Mouse (Mus musculus) megakaryocyte, adult 5-6 weeks (primary cell): Measurements from ENCODE around the gene Ccdc61. TPM values are rescaled to one million over a fixed set of nuclear protein-coding genes. Genes with fewer than 3 reads are reported as not detected.
"Not testable (repeated sequence)": the region's sequence is repeated elsewhere in the genome, so short reads cannot be mapped to it uniquely, and the experiment has no call there.

Experiments
- ATAC-seq: 2 replicates; pipeline ENCODE4 v1.8.0; 2016; ENCODE audit warnings: mild to moderate bottlenecking, inconsistent platforms; ENCODE audit not compliant: poor library complexity, severe bottlenecking
- total RNA-seq, 2 experiments: library from RNA; stranded (forward) in 1 of 2; stranded (reverse) in 1 of 2; fragments of 153-499, 151-499 nt in 1 of 2; fragments of 221-1000, 200-1000 nt in 1 of 2; gene quantifications; 2 replicates each; pipeline versions ENCODE4 v1.2.3 to v1.2.4; 2015 to 2017

Gene Ccdc61
- total RNA-seq, 2 experiments from 2014 or later, result 12.2 to 15.3 TPM

DNA sequence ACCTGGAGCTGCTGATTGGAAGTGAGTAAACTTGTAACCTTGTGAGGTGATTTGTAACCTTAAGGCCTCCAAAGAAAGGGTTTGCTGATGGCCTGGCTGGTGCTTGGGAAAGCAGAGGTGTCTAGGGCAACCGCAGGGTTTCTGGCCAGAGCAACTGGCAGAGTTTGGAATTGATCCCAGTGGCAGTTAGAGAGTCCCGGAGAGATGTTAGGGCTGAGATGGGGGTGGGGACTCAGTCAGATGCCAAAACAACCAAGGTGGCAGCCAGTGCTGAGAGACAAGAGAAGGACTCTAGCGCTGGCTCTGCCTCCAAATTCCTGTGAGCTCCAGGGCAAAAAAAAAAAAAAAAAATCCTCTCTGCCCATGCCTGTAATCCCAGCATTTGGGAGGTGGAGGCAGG is 7.7 kb upstream of the Ccdc61 start:
- no peak for ATAC-seq

DNA sequence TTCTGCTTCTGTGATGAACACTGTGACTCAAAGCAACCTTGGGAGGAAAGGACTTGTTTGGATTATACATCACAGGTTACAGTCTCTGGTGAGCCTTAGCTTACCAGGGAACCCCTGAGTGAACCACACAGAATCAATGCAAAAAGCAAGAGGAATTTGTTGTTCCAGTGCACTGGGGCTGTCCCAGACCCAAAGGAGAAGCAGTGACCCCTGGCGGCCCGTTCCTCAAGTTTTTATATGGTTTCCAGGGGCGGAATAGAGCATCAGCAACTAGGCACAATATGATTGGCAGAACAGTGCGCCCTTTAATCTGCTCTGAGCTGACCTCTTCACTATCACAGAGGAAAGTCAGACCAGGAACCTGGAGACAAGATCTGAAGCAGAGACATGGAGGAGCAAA is 6.0 kb upstream of the Ccdc61 start:
- ATAC-seq, result no peak

DNA sequence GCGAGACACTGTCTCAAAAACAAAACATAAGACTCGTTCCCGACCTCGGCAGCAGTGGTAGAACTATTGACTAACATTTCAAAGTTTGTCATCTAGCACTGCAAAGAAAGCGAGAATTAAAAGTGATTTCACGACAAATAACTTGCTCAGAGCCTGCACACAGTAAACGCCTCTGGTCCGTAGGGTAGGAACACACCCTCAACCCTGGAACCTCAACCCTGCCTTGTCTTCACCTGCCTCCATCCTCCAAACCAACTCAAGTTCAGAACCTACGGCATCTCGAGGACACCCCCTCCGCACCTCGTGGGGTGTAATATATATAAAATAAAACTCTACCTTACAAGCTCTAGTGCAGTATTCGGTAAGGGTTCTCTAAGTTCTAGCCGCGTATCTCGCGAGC is 418 bp downstream of the Ccdc61 start:
- ATAC-seq, result no peak

DNA sequence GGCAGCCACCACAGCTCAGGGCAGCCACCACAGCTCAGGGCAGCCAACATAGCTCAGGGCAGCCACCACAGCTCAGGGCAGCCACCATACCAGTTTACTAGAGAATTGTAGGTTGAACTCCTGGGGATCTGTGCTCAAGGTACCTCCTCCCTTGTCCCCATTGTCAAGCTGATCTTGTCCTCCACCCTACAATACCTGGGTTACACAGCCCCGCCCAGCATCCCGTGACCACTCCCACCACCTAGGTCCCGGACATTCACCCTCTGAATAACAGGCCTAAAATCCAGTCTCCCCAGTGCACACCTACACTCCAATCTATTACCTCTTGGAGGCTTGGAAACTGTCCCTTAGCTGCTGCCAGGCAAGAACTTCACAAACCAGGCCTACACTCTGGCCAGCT is 5.2 kb downstream of the Ccdc61 start:
- no peak for ATAC-seq

DNA sequence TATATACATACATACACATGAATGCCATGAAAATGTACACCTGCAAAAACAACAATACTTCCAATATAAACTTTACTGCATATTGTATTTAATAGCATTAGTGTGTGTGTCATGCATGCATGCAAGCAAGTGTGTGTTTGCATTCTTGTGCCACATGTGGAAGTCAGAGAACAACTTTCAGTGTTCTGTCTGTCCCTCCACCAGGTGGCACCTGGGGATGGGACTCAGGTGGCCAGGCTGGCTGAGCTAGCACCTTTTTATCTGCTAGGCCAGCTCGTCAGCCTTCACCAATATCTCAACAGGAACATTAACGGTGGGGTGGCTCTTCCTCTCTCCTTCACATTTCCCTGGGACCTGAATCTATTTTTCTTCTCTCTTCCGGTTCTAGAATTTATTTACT is 7.7 kb downstream of the Ccdc61 start:
- no peak for ATAC-seq

DNA sequence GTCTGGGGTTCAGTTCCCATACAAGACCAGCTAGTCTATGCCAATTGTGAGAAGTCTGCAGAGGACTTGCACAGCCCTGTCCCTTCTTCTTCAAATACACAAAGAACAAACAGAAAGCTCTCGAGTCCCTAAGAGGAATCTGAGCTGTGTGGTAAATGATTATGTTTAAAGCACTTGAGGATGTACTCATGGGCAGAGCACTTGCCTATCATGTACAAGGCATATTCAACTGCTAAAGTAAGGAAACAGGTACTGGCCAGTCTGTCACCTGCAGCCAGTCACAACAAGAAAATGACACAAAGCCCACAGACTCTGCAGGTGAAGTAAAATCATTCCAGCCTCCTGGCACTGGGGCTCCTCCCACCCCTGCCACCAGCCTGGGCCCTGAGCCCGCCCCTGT is 9.7 kb downstream of the Ccdc61 start:
- no peak for ATAC-seq

DNA sequence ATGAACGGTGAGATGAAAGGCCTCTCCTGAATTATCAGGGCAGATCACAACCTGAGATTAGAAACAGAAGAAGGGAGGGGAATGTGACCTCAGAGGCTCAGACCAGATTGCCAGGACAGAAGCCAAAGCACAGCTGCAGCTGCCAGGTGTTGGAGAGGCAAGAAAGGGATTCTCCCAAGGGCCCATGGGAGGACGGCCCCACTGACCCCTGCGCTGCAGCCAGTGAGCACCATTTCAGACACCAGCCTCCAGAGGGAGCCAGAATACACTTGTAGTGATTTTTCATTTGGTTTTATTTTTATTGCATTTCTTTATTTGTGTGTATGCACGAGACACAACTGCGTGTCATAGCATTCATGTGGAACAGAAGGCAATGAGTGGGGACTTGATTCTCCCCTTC is 13.7 kb downstream of the Ccdc61 start:
- no peak for ATAC-seq

DNA sequence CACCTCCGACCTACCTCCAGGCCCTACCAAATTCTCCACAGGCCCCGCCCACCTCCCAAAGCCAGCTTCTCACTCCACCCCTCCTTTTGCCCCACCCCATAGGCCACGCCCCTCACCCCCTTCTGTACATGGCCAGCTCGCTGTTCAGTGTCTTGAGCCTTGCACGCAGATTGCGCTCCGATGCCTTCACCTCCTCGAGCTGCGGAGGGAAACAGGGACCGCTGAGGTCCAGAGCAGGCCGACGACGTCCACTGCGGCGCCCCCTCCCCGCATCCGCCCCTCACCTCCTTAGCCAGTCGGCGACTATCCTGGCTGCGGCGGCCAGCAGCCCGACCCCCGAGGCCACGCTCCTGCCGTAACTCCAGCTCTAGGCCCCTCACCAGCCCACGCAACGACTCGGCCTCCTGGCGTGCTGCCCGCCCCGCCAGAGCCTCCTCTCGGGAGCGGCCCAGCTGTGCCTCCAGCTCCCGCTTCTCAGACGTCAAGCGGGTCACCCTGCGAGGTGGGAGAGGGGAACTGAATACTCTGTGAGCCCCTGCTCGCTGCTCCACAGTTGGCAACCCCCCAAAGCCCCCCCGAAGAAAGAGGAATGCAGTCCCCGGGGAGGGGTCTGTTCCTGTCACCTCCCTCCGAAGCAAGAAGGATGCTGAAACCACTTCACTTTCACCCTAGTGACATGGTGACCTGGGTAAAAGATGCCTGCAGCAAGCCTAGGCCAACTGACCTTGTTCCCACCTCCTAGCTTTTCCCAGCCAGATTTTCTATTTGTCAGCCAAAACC is 16.4 kb downstream of the Ccdc61 start:
- ATAC-seq, result peak; percentile 43

DNA sequence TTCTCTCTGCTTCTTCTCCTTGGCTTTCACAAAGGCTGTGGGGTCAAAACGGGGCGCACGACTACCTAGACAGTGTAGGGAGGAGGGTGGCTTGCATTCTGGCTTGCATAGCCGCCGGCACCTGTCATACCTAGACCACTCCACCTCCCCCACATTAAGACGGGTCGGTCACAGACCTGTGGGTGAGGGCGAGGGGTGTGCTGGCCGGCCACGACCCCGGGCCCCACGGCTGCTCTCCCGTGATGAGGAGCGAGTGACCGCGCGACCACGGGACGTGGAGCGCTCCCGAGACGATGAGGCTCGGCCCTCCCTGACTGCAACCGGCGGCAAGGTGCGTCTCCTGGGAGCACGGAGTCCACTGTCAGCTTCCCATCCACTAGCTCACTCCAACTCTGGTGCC is 17.2 kb downstream of the Ccdc61 start:
- no peak for ATAC-seq

DNA sequence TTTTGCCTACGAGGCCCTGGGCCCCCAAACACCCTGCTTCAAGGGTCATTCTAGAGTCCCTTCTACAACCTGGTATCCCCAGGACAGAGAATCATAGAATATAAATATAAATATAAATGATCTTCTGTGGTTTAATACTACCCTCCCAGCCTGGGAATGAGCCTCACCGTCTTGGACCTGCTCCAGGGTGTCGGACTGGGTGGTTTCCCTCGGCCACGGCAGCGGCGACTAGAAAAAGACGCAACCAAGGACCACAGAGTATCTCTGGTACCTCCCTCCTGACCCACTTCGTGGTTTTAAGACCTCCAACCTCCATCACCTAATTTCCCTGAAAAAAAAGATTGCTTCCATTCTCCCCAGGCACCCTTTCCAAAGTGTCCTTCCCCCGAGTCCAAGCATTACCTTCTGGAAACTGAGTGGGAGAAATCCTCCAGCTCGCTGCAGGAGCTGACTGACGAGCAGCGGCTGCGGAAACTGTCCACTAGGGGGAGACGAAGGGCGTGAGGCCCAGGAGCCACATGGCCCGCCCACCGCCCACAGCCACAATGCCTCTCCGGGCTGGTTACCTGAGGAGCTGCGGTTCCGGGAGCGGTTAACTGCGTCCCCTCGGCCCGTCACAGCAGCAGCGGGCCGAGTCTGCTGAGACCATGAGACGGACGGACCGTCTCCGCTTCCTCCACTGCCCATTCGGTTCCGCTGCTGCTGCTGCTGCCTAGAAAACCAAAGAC is 18.2 kb downstream of the Ccdc61 start:
- ATAC-seq, result peak; percentile 92

DNA sequence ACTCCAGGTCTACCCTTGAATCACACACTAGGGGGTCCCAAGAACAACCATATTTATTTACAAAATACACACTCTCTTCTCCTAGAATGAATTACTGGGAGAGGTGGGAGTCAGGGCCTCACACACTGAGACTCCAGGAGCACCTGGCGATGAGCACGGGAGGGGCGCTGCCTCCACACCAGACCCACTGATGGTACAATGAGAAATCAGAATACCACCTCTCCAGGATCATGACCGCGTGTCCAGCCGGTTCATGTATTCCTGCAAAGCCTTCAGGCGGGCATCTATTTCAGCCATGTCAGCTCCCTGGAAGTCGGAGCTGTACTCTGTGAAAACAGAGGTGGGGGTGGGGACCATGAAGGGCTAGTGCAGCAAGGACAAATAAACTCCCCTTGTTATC is 19.4 kb downstream of the Ccdc61 start:
- ATAC-seq, result no peak

DNA sequence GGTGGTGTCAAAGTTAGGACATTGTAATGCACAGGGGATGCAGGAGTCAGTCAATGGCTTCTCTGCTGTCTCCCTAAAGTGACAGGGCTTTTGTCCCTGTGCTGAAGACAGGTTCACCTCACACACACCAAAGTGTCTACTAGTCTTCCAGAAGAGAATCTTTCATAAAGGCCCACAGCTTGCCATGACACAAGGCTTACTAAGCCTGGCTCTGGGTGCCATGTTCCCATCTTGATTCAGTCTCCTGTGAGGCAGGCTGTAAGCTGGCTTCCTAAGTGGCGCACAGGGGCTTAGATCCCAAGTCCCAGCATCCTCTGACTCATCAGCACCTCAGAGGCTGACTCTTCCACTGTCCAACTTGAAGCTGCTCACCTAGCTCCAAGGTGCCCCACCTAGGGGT is 23.3 kb downstream of the Ccdc61 start:
- ATAC-seq, result no peak

DNA sequence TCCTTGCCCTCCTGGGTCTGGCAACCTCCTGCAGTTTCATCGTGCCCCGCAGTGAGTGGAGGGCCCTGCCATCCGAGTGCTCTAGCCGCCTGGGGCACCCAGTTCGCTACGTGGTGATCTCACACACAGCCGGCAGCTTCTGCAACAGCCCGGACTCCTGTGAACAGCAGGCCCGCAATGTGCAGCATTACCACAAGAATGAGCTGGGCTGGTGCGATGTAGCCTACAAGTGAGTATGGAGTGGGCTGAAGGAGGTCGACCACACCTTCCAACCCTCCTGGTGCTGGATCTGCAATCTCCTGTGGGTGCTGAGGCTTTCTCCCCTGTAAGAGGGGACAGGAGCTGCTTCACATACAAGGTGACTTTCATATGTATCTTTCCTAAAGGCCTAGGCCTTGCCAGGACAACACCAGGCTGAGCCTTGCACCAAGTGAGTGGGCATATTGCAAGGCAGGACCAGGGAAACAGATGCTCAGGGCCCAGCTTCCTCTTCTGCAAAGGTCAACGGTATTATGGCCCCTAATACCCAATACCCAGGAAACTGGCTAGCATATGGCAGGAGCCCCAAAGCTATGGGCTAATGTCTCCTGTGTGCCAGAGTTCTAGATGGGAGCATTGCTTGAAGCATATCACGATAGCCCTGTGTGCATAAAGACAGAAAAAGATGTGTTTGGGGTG is 25.3 kb downstream of the Ccdc61 start:
- peak; percentile 38; the same call in 1 of the 2 replicates for ATAC-seq

DNA sequence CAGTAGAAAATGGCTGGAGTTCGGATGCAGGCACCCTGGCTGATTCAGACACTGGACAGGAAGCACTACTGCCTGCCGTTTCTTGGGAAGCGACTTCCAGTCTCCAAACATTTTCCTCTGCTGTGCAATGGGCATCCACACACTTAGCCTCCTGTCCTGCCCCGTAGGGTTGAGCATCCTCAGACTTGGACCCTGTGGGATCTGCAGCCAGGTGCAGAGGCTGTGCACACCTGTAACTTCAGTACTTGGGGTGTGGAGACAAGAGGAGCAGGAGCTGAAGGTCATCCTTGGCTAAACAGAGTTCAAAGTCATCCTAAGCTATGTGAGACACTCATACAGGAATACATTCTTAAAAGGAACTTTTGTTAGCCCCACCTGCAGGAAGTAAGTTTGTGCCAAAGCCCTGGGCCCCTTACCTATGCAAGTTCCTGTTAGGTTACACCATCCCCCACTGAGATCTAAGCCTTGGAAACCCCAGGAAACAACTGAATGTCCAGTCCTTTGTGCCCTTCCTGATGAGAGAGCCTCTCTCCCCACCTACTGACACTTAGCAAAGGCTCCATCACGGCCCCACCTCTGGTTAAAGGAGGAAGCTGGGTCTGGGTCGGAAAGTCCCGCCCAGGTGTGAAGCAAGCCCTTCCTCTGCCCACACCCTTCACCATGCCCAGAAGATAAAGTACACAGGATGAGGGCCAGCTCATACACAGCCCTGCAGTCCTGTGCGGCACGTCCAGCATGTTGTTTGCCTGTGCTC is 26.0 kb downstream of the Ccdc61 start:
- peak; percentile 93 for ATAC-seq

DNA sequence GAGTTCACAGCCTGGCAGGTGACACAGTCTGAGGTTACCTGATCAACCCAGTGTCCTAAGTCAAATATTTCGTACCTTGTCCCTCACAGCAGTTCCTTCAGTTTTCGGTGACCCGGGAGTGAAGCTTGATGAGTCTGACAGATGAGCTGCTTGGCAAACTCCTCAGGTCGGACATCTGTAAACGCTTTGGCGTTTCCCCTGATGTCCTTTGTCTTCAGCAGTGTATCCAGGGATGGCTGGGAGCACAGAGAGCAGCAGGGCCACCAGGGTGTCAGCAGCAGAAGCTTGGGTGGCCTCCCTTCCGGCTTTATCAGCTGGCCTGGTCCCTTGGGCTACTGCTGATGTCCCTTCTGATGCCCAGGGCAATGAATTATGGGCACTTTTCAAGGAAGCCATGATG is 31.5 kb downstream of the Ccdc61 start:
- no peak for ATAC-seq

DNA sequence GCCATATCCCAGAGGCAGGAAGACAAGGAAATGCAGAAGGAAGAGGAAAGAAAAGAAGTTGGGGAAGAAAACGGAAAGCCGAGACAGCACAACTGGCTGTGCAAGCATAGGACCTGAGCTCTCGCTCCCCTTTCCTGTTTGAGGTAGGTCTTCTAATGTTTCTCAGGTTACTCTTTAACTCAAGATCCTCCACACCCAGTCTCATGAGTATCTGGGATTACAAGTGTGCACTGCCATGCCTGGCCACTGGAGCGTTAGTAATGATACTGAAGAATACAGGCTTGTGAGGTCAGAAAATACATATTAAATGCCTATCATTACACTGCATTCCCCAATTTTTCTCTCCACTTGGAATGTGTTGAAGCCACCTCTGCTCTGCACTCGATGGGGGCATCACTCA is 34.8 kb downstream of the Ccdc61 start:
- no peak for ATAC-seq

DNA sequence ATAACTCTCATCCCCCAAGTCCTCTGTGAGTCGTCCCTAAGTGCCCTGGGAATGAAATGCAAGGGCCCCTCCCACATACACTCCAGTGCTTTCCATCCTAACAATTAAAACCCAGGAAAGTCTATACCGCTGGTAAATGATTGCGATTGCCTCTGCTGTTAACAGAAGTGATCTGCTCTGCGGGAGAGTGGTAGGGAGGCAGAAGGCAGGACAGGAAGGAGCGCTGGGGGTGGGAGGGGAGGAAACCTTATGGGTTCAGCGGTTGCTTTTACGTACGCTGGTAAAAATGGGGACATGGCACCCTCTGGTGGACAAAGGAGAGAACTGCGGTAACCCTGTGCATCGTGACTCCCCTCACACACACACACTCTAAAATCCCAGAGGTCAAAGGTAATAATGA is 37.0 kb downstream of the Ccdc61 start:
- peak; percentile 99 for ATAC-seq

DNA sequence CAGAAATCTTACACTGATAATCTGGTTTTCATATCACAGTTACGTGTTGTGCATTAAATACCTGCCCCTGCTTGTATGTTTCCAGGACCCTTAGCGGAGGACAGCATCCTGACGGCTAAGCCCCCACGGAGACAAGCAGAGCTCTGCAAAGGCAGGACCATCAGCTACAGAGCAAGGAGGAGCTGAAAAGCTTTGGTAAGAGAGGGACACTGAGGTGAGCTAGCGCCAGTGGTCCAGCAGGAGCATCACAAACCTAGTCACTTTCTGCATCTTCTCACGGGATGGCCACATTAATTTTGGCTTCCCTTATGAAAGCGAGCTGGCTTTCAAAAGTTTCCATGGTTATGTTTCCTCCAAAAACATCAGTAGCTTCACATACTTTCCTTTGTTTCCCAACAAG is 37.4 kb downstream of the Ccdc61 start:
- ATAC-seq, result peak; percentile 14; the same call in 1 of the 2 replicates

DNA sequence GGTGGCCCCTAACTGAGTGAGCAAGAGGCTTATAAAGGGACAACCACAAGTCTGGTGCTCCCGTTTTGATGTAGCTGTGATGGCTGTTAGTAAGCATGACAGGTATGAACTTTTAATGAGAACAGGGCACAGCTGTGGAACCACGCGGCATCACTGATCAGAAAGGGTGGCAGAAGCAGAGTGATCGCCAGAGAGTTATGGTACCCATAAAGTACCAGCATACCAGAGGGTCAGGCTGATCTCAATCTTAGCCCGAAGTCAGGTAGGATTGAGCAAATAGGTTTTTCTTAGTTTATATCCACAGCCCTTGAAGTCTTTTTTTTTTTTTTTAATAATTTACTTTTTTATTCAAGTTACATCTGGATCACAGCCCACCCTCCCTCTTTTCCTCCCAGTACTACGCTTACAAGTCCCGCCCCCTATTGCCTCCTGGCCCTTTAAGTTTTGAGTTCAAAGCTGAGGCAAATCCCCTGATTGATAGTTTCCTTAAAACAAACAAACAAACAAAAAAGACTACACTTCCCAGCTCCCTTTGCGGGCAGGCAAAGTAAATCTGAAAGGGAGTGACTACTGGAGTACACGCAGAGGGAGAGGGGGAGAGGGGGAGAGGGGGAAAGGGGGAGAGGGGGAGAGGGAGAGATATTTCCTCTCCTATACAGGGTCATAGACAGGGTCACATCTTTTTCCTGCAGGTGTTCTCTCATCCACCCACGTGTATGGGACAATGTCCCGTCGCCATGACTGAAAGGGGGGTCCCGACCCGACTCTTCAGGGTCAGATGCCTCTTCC is 38.0 kb downstream of the Ccdc61 start:
- no peak for ATAC-seq

DNA sequence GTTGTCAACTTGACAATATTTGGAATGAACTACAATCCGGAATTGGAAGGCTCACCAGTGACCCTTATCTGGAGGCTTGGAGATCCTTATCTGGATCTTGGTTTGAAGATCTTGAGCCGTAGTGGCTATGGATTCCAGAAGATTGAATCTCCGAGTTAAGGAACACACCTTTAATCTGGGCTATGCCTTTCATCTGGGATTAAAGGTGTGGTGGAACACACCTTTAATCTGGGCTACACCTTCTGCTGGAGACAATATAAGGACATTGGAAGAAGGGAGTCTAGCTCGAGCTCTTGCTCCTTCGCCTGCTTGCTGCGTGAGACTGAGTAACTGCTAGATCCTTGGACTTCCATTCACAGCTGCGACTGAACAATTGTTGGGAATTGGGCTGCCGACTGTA is 39.2 kb downstream of the Ccdc61 start, which contains the start of gene Pglyrp1:
Gene Pglyrp1, plus strand, starts transcription at position 301 of the 400 bp plus-strand sequence.
- ATAC-seq, result not testable (repeated sequence)
